Mouse (Mus musculus) layer of hippocampus, postnatal 14 days (tissue): ENCODE measurements around the gene Gm20518. TPM values are rescaled to one million over a fixed set of nuclear protein-coding genes. Genes with fewer than 3 reads are reported as not detected.
A peak's percentile ranks its signal among the peaks of the same experiment; 100 is the strongest.

Source experiments
- DNase-seq, 2 experiments: peaks; one replicate each; pipeline ENCODE4 v3.0.0; 2021 to 2022; ENCODE audit warnings: low spot score in 2 of 2, mixed read lengths in 1 of 2
- total RNA-seq, 2 experiments: library from RNA; stranded (reverse); gene quantifications; 2 replicates each; pipeline ENCODE4 v1.2.3; 2021

Gene Gm20518
- total RNA-seq, 2 experiments from 2014 or later, result 1.9 to 2.4 TPM

- DNase-seq, result no peak
Measured at GRCm38 (mm10) chr16:17898462-17898861, 7.0 kb upstream of the Gm20518 start, which contains the start of the genes Dgcr2 and Tssk2. Gene Dgcr2, minus strand, starts transcription at chr16:17898562. Gene Tssk2, plus strand, starts transcription at chr16:17898637.

GRCm38 (mm10) chr16:17896091-17896490, 4.6 kb upstream of the Gm20518 start:
- no peak for DNase-seq

GRCm38 (mm10) chr16:17893923-17894322, 2.5 kb upstream of the Gm20518 start, which contains the start of gene Tssk1:
Gene Tssk1, plus strand, starts transcription at chr16:17894223.
- no peak for DNase-seq

GRCm38 (mm10) chr16:17892606-17893005, 1.1 kb upstream of the Gm20518 start:
- no peak for DNase-seq

GRCm38 (mm10) chr16:17890917-17891566, 429 bp downstream of the Gm20518 start:
- peak; percentile 55 to 60 for DNase-seq

- no peak for DNase-seq
Measured at GRCm38 (mm10) chr16:17890342-17890727, 1.1 kb downstream of the Gm20518 start.

- no peak for DNase-seq
Measured at GRCm38 (mm10) chr16:17889689-17890341, 1.7 kb downstream of the Gm20518 start.

GRCm38 (mm10) chr16:17884116-17884515, 7.4 kb downstream of the Gm20518 start:
- DNase-seq, result no peak

GRCm38 (mm10) chr16:17882196-17882595, 9.3 kb downstream of the Gm20518 start:
- no peak for DNase-seq

GRCm38 (mm10) chr16:17879571-17879970, 11.9 kb downstream of the Gm20518 start:
- no peak for DNase-seq

GRCm38 (mm10) chr16:17876096-17876495, 15.4 kb downstream of the Gm20518 start:
- DNase-seq, result no peak

GRCm38 (mm10) chr16:17875174-17875573, 16.3 kb downstream of the Gm20518 start:
- DNase-seq, result no peak

- no peak for DNase-seq
Measured at GRCm38 (mm10) chr16:17872995-17873394, 18.5 kb downstream of the Gm20518 start.

- DNase-seq, result no peak
Measured at GRCm38 (mm10) chr16:17871248-17871647, 20.2 kb downstream of the Gm20518 start.

- no peak for DNase-seq
Measured at GRCm38 (mm10) chr16:17865770-17866169, 25.7 kb downstream of the Gm20518 start.

GRCm38 (mm10) chr16:17865293-17865692, 26.2 kb downstream of the Gm20518 start:
- DNase-seq, result no peak

- DNase-seq, result no peak
Measured at GRCm38 (mm10) chr16:17858592-17858991, 32.9 kb downstream of the Gm20518 start.

- no peak for DNase-seq
Measured at GRCm38 (mm10) chr16:17857157-17857556, 34.3 kb downstream of the Gm20518 start.

GRCm38 (mm10) chr16:17853263-17853662, 38.2 kb downstream of the Gm20518 start:
- DNase-seq, result no peak

GRCm38 (mm10) chr16:17851860-17852259, 39.6 kb downstream of the Gm20518 start:
- DNase-seq, result peak in 1 of 2 experiments; percentile 55

GRCm38 (mm10) chr16:17851331-17851730, 40.1 kb downstream of the Gm20518 start:
- no peak for DNase-seq

GRCm38 (mm10) chr16:17849486-17849885, 42.0 kb downstream of the Gm20518 start:
- no peak for DNase-seq

GRCm38 (mm10) chr16:17848928-17849327, 42.5 kb downstream of the Gm20518 start:
- peak in 1 of 2 experiments; percentile 83 for DNase-seq
